Mouse (Mus musculus) thymus, postnatal 4 days (tissue): Measurements from ENCODE around the gene AL731706.2.
"Not testable (repeated sequence)": the region's sequence is repeated elsewhere in the genome, so short reads cannot be mapped to it uniquely, and the experiment has no call there.

Source experiments
- DNase-seq: peaks from one replicate; pipeline ENCODE4 v3.0.0; 2021

AL731706.2 gene

DNA sequence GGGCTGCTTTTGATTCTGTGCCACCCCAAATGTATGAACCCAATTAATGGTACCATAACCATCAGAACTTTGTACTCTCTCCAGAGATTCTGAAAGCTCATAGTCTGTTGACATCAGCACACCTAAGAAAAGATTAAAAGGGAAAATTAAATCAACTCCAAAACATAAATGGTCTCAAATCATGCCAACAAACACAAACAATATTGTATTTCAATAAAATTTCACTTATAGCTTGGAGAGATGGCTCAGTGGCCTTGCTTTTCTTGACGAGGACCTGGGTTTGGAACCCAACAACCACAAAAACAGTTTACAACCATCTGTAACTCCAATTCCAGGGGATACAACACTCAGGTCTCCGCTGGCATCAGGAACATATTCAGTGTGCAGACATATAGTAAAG is at the start of gene AL731706.2:
Gene AL731706.2, minus strand, starts transcription at position 101 of the 400 bp plus-strand sequence.
- no peak for DNase-seq

DNA sequence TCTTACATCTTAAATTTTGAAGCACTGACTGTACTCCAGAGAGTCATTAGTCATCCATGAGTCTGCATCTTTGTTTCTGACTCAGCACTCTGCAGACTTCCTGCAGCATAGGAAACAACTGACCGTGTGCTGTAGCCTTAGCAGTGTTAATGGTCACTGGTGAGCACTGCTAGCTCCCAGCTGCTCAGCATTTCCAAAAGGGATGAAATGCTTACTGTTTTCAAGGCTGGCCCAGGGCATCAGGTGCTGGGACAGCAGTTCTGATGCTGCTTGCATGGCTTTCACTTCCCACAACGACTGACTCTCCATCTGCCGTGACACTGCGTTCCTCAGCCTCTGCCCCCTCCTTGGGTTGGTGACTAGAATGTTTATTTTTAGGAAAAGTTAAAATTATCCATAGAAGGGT is 35.5 kb upstream of the AL731706.2 start:
- DNase-seq, result no peak

DNA sequence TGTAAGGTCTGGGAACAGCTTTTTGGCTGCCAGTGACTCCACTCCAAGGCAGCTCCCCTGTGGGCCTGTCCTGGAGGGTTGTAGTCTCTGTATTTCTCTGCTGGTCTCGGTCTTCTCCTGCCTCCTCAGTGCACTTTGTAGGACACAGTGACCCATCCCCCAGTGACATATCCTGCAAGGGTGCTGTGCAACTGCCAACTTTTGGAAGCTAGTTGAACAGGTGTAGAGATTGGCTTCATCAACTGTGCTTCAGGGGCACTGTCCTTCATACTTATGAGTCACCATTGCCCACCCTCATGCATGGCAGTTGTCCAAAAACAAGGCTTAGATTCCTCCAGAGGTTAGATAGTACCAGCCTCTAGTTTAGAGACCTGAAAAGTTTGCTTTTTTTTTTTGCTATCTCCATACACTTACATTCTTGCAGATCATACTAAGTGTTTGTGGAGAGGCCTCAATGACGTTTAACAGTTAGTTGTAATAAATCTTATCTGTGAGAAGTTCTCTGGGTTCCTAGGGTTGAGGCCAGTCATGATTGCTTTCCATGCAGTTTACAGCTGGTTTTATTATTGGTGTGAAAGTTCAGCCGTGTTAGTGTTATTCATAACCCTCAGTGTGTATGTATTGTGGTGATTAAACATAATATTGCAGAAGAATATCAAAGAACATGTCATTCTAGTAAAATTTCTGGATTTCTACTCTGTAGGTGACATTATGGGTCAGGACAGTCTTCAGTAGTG is 34.9 kb upstream of the AL731706.2 start:
- no peak for DNase-seq

DNA sequence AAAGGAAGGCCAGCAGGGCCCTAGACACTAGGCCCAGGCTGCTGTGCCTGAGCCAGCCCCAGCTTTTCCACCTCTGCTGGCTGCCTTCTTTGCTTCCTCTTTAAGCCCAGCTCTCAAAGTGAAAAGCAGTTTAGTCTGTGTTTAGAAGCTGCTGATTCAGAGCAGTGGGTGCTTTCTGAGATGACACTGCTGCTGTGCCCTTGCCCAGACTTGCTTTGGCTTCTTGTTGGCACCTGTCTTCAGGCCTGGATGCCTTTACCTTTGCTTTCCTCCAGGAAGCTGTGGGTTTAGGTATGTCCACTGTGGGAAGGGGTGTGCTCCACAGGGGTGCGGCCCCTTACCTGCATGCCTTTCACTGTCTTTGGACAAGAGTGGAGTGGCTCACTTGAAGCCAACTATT is 34.0 kb upstream of the AL731706.2 start:
- DNase-seq, result no peak

DNA sequence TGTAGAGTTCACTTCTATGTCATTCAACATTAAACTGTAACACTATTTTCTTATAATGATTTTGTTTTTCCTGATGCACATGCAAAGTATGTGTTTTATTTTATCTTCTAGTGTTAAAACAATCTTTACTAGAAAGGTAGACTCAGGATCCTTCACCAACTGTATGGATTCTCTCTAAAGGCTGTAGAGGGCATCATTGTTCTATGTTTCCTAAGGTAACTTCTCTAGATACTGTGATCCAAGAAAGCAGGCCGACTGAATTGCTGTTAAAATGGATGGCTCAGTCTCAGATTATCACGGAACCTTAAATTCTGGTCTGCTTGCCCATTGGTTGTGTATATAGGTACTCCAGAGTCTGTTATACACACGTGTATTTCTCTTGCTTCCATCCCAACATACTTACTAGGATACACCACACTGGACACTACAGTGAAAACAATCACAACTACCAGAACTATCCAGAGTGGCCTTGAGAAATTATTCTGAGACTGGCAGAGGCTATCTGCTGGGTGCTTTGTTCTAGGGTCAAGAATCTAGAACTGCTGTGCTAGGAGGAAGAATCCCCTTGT is 28.9 kb upstream of the AL731706.2 start:
- no peak for DNase-seq

DNA sequence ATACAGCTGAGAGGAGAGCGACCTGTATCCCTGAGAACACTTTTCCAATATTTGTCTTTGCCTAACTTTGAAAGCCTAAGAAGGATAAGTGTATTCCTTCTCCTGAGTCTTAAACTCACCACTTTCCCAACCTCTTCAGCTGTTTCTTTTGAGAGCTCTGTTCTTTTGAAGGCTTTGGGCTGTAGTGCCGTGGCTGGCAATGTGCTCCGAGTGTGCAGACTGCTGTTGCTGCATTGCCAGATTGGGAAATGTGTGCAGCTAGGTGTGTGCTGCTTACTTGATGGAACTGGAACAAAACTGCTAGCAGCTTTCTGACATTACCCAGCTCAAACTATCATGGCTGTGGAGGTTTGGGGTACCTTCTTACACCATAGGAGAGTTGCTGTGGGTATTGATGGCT is 27.5 kb upstream of the AL731706.2 start:
- DNase-seq, result no peak

DNA sequence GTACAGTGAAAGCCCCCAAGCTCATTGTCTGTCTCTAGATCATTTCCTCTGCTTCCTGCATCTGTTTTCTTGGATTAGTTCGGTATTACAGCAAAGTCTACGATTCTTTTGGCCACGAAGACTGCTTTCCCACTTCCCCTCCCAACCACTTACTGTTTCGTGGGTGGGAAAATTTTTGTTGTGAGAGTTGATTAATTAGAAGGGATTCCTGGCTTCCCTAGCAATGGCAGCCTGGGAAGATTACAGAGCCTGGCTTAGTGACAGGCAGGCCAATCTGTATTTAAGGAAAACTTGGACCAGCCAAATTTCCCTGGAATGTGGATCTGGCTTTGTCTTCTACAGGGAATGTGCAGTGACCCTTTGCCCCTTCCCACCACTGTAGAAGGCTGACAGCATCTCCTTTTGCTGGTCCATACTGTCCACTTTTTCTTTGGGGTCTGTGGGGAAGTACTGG is 26.5 kb upstream of the AL731706.2 start:
- no peak for DNase-seq

DNA sequence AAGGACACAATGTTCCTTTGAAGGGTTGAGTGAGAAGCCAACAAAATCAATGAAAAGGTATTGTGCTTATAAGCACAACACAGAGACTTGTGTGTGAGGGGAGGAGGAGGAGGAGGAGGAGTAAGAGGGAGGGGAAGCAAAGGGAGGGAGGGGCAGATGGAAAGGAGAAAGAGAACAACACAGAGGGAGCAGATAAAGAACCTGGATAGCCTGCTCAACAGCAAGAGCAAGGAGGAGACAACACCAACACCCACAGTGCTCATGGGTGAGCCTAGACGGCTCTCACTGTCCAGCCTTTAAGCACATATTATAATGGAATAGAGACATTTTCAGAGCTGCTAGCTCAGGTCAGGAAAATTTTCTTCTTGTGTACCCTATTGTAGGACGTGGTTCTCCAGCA is 23.8 kb upstream of the AL731706.2 start:
- no peak for DNase-seq

DNA sequence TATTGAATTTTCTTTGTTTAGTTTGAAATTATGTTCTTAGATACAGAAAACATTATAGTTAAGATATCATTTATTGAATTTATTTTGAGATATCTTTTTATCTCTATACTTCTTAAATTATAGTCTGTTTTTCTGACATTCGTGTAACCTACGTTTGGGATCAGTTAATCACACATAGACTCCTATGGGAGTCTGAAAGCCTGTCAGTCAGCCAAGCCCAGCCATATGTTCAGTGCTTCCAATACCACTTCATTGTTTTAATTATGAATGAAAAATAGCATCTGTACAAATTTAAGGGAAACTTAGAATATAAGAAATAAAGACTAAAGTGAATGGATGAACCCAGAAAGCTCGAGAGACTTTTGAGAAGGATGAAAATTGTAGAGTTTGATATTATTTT is 23.1 kb upstream of the AL731706.2 start:
- no peak for DNase-seq

DNA sequence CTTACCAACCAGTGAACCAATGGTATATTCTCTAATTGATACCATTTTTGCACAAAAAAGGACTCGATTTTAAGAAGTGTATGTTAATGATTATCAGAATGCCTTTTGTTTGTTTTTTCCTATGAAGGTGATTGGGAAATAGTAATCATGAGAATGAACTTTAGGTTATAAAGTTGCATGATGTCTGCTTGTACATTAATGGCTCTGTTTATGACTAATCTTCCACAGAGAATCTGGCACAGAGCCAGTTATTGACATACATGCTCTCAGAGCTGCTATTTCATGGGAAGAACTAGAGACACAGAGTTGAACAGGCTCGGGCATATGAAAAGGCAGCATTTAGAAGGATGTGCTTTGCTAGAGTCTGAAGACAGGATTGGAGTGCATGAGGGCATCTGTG is 10.7 kb upstream of the AL731706.2 start:
- no peak for DNase-seq

DNA sequence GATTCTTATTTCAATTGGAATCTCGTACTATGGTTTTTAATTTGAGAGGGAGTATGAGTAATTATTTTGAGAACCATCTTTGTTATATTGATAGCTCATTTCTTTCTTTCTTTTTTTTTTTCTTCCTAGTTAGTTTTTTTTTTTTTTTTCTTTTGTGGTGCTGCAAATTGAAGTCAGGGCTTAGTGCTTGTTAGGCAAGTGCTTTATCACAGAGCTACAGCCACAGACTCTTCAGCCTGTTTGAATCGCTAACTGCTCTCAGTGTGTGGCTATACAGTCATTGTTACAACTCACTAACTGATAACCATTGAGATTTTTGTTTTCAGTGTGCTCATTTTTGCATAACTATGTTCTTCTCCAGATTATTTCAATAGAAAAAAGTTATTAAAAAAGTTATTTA is 9.0 kb upstream of the AL731706.2 start:
- no peak for DNase-seq

DNA sequence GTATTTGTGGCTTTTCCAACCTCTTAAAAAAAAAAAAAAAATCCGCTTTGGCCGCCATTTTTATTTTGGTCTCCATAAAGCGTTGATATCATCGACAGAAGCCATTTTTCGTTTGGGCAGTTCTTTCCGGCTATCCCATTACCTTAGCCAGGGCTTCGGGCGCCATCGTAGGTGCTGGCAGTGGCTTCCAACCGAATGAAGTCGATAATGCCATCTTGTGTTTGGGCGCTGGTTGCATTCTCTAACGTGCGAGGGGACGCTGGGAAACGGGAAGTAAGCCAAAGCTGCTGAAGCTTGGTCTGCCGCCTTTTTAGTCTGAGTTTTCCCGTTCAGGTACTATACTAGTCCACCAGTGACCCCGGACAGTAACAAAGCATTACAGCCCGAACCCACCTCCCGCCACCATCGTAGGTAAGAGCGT is 6.5 kb upstream of the AL731706.2 start:
- DNase-seq, result peak; percentile 90

DNA sequence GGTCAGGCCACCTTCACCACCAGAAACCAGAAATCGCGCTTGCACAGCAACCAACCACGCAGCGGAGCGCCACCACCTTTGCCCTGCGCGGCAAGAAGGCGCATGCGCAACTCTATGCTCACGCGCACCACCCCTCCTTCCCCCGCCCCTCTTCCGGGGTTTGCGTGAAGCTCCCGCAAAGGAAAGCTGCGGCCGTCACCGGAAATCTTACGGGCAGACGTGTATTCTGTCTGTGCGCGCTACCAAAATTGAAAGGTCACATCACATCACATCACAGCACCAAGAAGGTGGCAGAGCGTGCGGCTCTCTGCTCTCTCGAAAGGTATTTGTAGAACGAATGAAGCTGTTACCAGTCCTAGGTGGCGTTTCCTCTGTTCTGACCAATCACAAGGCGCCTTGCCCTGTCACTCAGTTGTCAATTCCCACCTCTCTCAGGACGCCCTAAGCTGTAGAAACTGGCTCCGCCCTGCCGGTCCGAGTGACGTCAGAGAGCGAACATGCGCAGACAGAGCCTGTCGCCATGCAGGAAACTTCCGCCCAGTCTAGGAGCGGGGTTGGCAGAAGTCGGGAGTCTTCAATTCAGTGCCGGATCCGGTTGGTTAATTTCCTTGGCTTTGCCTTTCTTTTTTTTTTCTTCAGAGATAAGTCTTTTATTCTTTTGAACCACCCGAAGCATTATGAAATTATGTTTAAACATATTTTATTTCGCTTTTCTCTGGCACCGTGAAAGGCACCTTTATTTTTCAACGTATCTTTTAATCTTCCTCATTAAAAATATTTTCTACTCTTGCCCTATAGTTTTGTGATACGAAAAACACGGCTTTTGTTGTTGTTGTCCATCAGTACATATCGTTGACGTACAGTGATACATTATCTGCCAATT is 5.8 kb upstream of the AL731706.2 start, which contains the start of the genes Slx4ip, AL731706.1 and Mkks:
Gene Slx4ip, plus strand, starts transcription at position 151 of the 883 bp plus-strand sequence.
Gene AL731706.1, minus strand, starts transcription at position 322 of the 883 bp plus-strand sequence.
Gene Mkks, minus strand, starts transcription at position 322 of the 883 bp plus-strand sequence.
- peak; percentile 98 for DNase-seq

DNA sequence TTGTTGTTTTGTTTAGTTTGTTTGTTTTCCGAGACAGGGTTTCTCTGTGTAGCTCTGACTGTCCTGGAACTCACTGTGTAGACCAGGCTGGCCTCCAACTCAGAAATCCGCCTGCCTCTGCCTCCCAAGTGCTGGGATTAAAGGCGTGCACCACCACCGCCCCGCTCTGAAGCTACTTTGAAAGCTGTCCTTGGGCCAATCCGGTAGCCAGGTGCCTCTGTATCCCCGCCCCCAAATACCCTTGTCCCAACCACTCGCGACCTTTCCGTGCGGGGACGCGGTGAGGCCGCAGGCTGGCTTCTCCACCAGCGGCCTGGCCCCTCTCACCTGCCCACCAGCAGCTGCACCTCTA is 5.2 kb upstream of the AL731706.2 start:
- not testable (repeated sequence) for DNase-seq

DNA sequence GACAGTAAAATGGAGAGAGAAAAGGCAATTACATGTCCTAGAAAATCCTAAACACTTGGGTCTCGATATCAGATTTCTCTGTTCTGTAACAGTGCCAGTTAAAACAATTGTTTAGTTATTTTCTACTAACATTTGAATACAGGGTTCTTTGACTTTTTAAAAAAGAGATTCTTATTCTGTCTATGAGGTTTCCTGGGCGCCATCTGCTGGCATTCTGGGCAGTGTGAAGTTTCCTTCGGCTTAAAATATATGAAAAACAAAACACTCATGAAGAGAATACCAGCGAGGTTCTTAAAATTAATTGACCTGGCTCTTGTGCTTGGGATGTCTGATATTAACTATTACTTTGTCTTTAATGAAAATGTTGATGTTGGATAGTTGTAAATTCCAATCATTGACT is 1.4 kb upstream of the AL731706.2 start:
- peak; percentile 46 for DNase-seq

DNA sequence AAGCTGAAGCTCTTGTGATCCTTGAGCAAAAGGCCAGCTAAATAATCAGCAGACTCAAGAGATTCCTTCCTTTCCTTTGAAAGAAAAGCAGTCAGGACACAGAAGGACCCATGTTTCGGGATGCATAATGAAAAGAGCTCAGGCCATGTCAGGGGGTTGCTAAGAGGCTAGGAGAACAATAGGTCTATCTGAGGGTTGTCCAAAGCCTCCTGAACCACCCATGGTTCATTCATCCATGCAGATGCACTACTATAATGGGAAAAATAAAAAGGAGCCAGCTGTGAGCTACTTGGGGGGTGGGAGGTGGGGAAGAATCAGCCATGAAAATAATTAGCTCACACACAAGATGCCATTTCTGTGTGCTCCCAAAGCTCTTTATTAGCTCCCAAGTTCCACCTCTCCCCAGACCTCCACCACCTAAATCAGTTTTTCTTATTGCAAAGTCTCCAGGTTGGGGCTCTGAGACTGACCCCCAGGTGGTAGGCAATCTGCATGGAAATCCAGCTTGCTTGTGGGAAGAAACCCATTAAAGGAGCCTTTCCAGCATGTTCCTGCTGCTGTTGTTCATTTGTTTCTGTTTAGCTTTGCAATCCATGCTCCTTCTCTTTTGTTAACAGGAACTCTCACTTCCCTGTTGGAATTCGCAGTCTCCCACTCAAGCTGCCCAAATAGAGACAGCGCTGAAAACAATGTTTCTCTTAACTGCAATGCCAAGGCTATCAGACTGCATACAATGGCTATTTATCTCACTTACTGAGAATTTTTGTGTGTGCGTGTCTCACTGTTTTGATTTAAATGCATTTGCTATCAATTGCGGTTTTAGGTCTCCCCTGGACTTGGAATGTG is 30.7 kb downstream of the AL731706.2 start:
- no peak for DNase-seq

DNA sequence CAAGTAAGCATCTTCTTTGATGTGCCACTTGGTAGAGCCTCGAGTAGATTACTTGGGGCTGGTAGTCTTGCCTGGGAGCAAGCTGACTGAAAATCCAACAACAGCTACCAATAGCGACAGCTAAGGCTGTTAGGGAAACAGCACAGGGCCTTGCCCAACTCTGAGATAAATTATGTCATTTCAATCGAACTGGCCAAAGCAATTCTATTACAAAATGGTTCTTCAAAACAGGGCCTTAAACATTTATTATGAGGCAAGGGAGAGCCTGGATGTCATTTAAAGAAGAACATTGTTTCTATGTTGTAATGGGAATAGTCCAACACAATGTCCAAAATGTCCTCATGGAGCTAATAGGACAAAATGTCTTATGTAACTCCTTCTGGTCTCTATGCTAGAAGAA is 35.1 kb downstream of the AL731706.2 start:
- no peak for DNase-seq

DNA sequence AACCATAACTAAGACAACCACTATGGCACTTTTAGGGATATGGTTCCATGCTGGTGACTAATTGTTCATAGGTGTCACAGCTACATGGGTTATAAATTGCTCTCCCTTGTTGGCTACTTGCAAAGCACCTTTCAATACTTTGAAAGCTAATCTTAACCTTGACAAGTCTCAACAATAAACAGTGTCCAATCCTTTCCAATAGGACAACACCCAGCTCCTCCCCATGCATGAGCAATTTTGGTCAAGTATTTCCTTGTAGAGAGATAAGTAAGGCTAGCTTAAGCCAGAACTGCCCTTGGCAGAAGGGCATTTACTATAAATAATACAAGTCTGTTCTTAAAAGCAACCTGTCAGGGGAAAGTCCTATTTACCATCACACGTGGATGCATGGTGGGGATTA is 47.5 kb downstream of the AL731706.2 start:
- DNase-seq, result no peak

DNA sequence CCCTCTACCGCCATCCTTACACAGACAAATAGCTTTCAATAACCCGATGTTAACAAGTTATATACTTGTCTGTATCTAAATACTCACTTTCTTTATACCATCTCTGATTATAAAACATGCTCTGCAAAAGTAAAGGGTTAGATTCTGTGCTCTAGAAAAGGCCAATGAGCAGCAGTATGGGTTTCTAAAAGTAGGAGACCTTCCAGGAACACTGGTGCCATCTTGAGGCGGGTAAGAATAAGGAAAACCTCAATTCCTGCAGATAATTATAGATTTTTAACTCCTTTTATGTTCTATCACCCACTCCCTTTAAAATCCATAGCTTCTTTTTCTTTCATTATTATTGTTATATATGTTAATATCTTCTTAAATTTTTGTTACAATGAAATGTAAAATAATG is 49.6 kb downstream of the AL731706.2 start:
- DNase-seq, result no peak
